Mouse (Mus musculus): Measurements from ENCODE around the gene Ints1. TPM values are rescaled to one million over a fixed set of nuclear protein-coding genes. Genes with fewer than 3 reads are reported as not detected.

The Ints1 gene
- polyA plus RNA-seq, 1 experiment = 46.4 TPM

GRCm38 (mm10) chr5:139727261-139727660 lies 48.2 kb downstream of the Ints1 start:
- peaks cover 38% of the 10 kb centered on the region for H3K79me2 ChIP-seq (ENCODE audit: control insufficient read depth, insufficient read depth)
- no peak for TF ChIP-seq E2F4 (IDR thresholded peaks at IDR 0.05; ENCODE audit: insufficient read depth)
- TF ChIP-seq MAX (IDR thresholded peaks at IDR 0.05; ENCODE audit: low read depth) = no peak
- H3K4me3 ChIP-seq = no peak overlapping the region
- H3K4me2 ChIP-seq (ENCODE audit: low read depth) = no peak overlapping the region
- no peaks in the 10 kb centered on the region for H3K27me3 ChIP-seq (ENCODE audit: control insufficient read depth, insufficient read depth, insufficient read length)
- H3ac ChIP-seq (ENCODE audit: control insufficient read depth, insufficient read length) = no peak overlapping the region
- no peaks in the 10 kb centered on the region for H3K36me3 ChIP-seq (ENCODE audit: control insufficient read depth, insufficient read depth)

GRCm38 (mm10) chr5:139726186-139726585 lies 49.3 kb downstream of the Ints1 start:
- Histone ChIP-seq H3K4me3 (no peak overlapping the region), H3K36me3 (ENCODE audit: control insufficient read depth, insufficient read depth) (no peaks in the 10 kb centered on the region), H3K27me3 (ENCODE audit: control insufficient read depth, insufficient read depth, insufficient read length) (no peaks in the 10 kb centered on the region), H3K79me2 (ENCODE audit: control insufficient read depth, insufficient read depth) (peaks cover 35% of the 10 kb centered on the region), H3ac (ENCODE audit: control insufficient read depth, insufficient read length) (no peak overlapping the region), H3K4me2 (ENCODE audit: low read depth) (no peak overlapping the region)
- TF ChIP-seq SRF (IDR thresholded peaks at IDR 0.05; ENCODE audit: control insufficient read depth, insufficient read length, low read depth) = no peak
- no peak for TF ChIP-seq TCF3 (IDR thresholded peaks at IDR 0.05; ENCODE audit: insufficient read length, low read depth)
- no peak for TF ChIP-seq USF1 (IDR thresholded peaks at IDR 0.05; ENCODE audit: low read depth)
- no peak for TF ChIP-seq REST (IDR thresholded peaks at IDR 0.05; ENCODE audit: insufficient read depth, insufficient read length)
- no peak for TF ChIP-seq POLR2A (IDR thresholded peaks at IDR 0.05; ENCODE audit: insufficient read length, low read depth)
- TF ChIP-seq POLR2AphosphoS2 (IDR thresholded peaks at IDR 0.05; ENCODE audit: insufficient read length, low read depth) = no peak
- TF ChIP-seq E2F4 (IDR thresholded peaks at IDR 0.05; ENCODE audit: insufficient read depth) = no peak
- TF ChIP-seq TCF12 (IDR thresholded peaks at IDR 0.05; ENCODE audit: insufficient read depth, poor library complexity, severe bottlenecking) = no peak
- no peak for TF ChIP-seq MYOG (IDR thresholded peaks at IDR 0.05; ENCODE audit: control insufficient read depth in 1 of 3, insufficient read depth in 1 of 3, insufficient read length in 2 of 3, low read depth in 2 of 3)
- TF ChIP-seq MAX (IDR thresholded peaks at IDR 0.05; ENCODE audit: low read depth) = no peak
- no peak for TF ChIP-seq MYOD1 (IDR thresholded peaks at IDR 0.05; ENCODE audit: control insufficient read depth in 1 of 3, insufficient read length in 2 of 3, low read depth in 2 of 3)
- no peak for TF ChIP-seq CEBPB (IDR thresholded peaks at IDR 0.05; ENCODE audit: insufficient read depth, poor library complexity, severe bottlenecking)

GRCm38 (mm10) chr5:139724336-139725116 lies 50.9 kb downstream of the Ints1 start:
- Histone ChIP-seq H3K4me3 (no peak overlapping the region), H3K79me2 (ENCODE audit: control insufficient read depth, insufficient read depth) (peaks cover 26% of the 10 kb centered on the region), H3K4me2 (ENCODE audit: low read depth) (no peak overlapping the region), H3K27me3 (ENCODE audit: control insufficient read depth, insufficient read depth, insufficient read length) (no peaks in the 10 kb centered on the region), H3K36me3 (ENCODE audit: control insufficient read depth, insufficient read depth) (no peaks in the 10 kb centered on the region), H3ac (ENCODE audit: control insufficient read depth, insufficient read length) (no peak overlapping the region)
- TF ChIP-seq POLR2A (IDR thresholded peaks at IDR 0.05; ENCODE audit: insufficient read length, low read depth) (no peak), MYOG (IDR thresholded peaks at IDR 0.05; ENCODE audit: control insufficient read depth in 1 of 3, insufficient read depth in 1 of 3, insufficient read length in 2 of 3, low read depth in 2 of 3) (no peak), POLR2AphosphoS2 (IDR thresholded peaks at IDR 0.05; ENCODE audit: insufficient read length, low read depth) (no peak), SRF (IDR thresholded peaks at IDR 0.05; ENCODE audit: control insufficient read depth, insufficient read length, low read depth) (no peak), TCF3 (IDR thresholded peaks at IDR 0.05; ENCODE audit: insufficient read length, low read depth) (no peak), REST (IDR thresholded peaks at IDR 0.05; ENCODE audit: insufficient read depth, insufficient read length) (no peak), TCF12 (IDR thresholded peaks at IDR 0.05; ENCODE audit: insufficient read depth, poor library complexity, severe bottlenecking) (no peak), E2F4 (IDR thresholded peaks at IDR 0.05; ENCODE audit: insufficient read depth) (no peak), MYOD1 (IDR thresholded peaks at IDR 0.05; ENCODE audit: control insufficient read depth in 1 of 3, insufficient read length in 2 of 3, low read depth in 2 of 3) (no peak), MAX (IDR thresholded peaks at IDR 0.05; ENCODE audit: low read depth) (no peak), USF1 (IDR thresholded peaks at IDR 0.05; ENCODE audit: low read depth) (no peak), CEBPB (IDR thresholded peaks at IDR 0.05; ENCODE audit: insufficient read depth, poor library complexity, severe bottlenecking) (no peak)

- no peak overlapping the region for H3K4me3 ChIP-seq
- peaks cover 18% of the 10 kb centered on the region for H3K79me2 ChIP-seq (ENCODE audit: control insufficient read depth, insufficient read depth)
- TF ChIP-seq USF1 (IDR thresholded peaks at IDR 0.05; ENCODE audit: low read depth) (no peak), POLR2A (IDR thresholded peaks at IDR 0.05; ENCODE audit: insufficient read length, low read depth) (no peak), SRF (IDR thresholded peaks at IDR 0.05; ENCODE audit: control insufficient read depth, insufficient read length, low read depth) (no peak), MYOG (IDR thresholded peaks at IDR 0.05; ENCODE audit: control insufficient read depth in 1 of 3, insufficient read depth in 1 of 3, insufficient read length in 2 of 3, low read depth in 2 of 3) (no peak), MAX (IDR thresholded peaks at IDR 0.05; ENCODE audit: low read depth) (no peak), TCF12 (IDR thresholded peaks at IDR 0.05; ENCODE audit: insufficient read depth, poor library complexity, severe bottlenecking) (no peak), TCF3 (IDR thresholded peaks at IDR 0.05; ENCODE audit: insufficient read length, low read depth) (no peak), REST (IDR thresholded peaks at IDR 0.05; ENCODE audit: insufficient read depth, insufficient read length) (no peak), CEBPB (IDR thresholded peaks at IDR 0.05; ENCODE audit: insufficient read depth, poor library complexity, severe bottlenecking) (no peak), E2F4 (IDR thresholded peaks at IDR 0.05; ENCODE audit: insufficient read depth) (no peak), MYOD1 (IDR thresholded peaks at IDR 0.05; ENCODE audit: control insufficient read depth in 1 of 3, insufficient read length in 2 of 3, low read depth in 2 of 3) (no peak), POLR2AphosphoS2 (IDR thresholded peaks at IDR 0.05; ENCODE audit: insufficient read length, low read depth) (no peak)
- H3ac ChIP-seq (ENCODE audit: control insufficient read depth, insufficient read length) = no peak overlapping the region
- H3K4me2 ChIP-seq (ENCODE audit: low read depth) = no peak overlapping the region
- no peaks in the 10 kb centered on the region for H3K36me3 ChIP-seq (ENCODE audit: control insufficient read depth, insufficient read depth)
- no peaks in the 10 kb centered on the region for H3K27me3 ChIP-seq (ENCODE audit: control insufficient read depth, insufficient read depth, insufficient read length)
These were observed 52.4 kb downstream of the Ints1 start for GRCm38 (mm10) chr5:139723113-139723512.
